Mouse (Mus musculus) cerebellum, adult 2 months (tissue): ENCODE results near the gene Olfr830. TPM values are rescaled to one million over a fixed set of nuclear protein-coding genes. Genes with fewer than 3 reads are reported as not detected.
"Not testable (repeated sequence)": the region's sequence is repeated elsewhere in the genome, so short reads cannot be mapped to it uniquely, and the experiment has no call there.

Experiments used
- DNase-seq, 2 experiments: peaks; one replicate each; pipeline ENCODE4 v3.0.0; 2021
- H3K27ac ChIP-seq: fragments of 200-500 bp; 2 replicates; pipeline ENCODE4 v1.5.1; 2012; ENCODE audit warnings: low read length, control low read depth, inconsistent platforms; ENCODE audit not compliant: insufficient read depth
- H3K27me3 ChIP-seq: fragments of 200-500 bp; 2 replicates; pipeline ENCODE4 v1.6.1; 2012; ENCODE audit warnings: inconsistent platforms, mild to moderate bottlenecking, low read length, moderate library complexity; ENCODE audit not compliant: control insufficient read depth, insufficient read depth
- H3K4me1 ChIP-seq: fragments of 200-500 bp; 2 replicates; pipeline ENCODE4 v1.6.1; 2011; ENCODE audit warnings: low read length; ENCODE audit not compliant: control insufficient read depth, insufficient read depth
- H3K4me3 ChIP-seq: fragments of 200-500 bp; replicated peaks from 2 replicates; pipeline ENCODE3; 2011; ENCODE audit warnings: mild to moderate bottlenecking, low read depth, low read length, control low read depth; ENCODE audit not compliant: insufficient read depth
- CTCF ChIP-seq: fragments of 200-500 bp; IDR thresholded peaks from 2 replicates; pipeline ENCODE4 v1.5.1; 2011; ENCODE audit warnings: low read depth, mild to moderate bottlenecking, control low read depth, low read length, moderate library complexity, borderline replicate concordance; ENCODE audit not compliant: insufficient read depth
- POLR2A ChIP-seq: fragments of 200-500 bp; IDR thresholded peaks from 2 replicates; pipeline ENCODE4 v1.6.1; 2011; ENCODE audit warnings: low read length, control low read depth, borderline replicate concordance; ENCODE audit not compliant: insufficient read depth
- WGBS: fragments of 180-500 bp; shearing (Covaris S2); methylation state at CpG from one replicate; pipeline ENCODE4 v1.1.7; 2018; 5-methylcytosine and 5-hydroxymethylcytosine counted together
- polyA plus RNA-seq: library from polyadenylated mRNA; depleted of rRNA; stranded (reverse); fragments of >200 nt; gene quantifications from 2 replicates; pipeline ENCODE4 v1.2.3, GENCODE M21; 2012; rRNA removed

Olfr830 gene
- not detected in 2 replicates for polyA plus RNA-seq

- DNase-seq = no peak
- Histone ChIP-seq H3K27me3 (no peaks in the 10 kb centered on the region), H3K4me3 (no peak within 1 kb of the TSS), H3K4me1 (no peaks in the 10 kb centered on the region), H3K27ac (no peak within 1 kb of the TSS)
- TF ChIP-seq CTCF = no peak
- TF ChIP-seq POLR2A = no peak
Observed at GRCm38 (mm10) chr9:18874393-18874792, at the start of gene Olfr830. Gene Olfr830, plus strand, starts transcription at chr9:18874693.

GRCm38 (mm10) chr9:18854633-18855032 lies 19.9 kb upstream of the Olfr830 start, which contains the start of gene Olfr829:
Gene Olfr829, plus strand, starts transcription at chr9:18854933.
- Histone ChIP-seq H3K4me3 (no peak within 1 kb of the TSS), H3K27me3 (no peaks in the 10 kb centered on the region), H3K4me1 (no peaks in the 10 kb centered on the region), H3K27ac (no peak within 1 kb of the TSS)
- no peak for DNase-seq
- TF ChIP-seq CTCF = no peak
- no peak for TF ChIP-seq POLR2A
- WGBS = 38% methylated on average over 1 of the region's 1 CpGs

GRCm38 (mm10) chr9:18907699-18908098 lies 33.2 kb downstream of the Olfr830 start:
- WGBS = 66% methylated on average over 2 of the region's 2 CpGs
- H3K27me3 ChIP-seq, DNase-seq, H3K27ac ChIP-seq, H3K4me1 ChIP-seq, H3K4me3 ChIP-seq: not testable (repeated sequence)

- not testable (repeated sequence) for DNase-seq, H3K4me1 ChIP-seq, H3K27ac ChIP-seq, H3K4me3 ChIP-seq, H3K27me3 ChIP-seq
- WGBS = 80% methylated on average over 16 of the region's 16 CpGs
Observed at GRCm38 (mm10) chr9:18927921-18928320, 53.4 kb downstream of the Olfr830 start.

Other genes starting within 250 kb of the Olfr830 start
- gene Muc16, start 200.2 kb upstream of the Olfr830 start, polyA plus RNA-seq = not detected in 2 replicates
- not detected in 2 replicates for gene Olfr24, start 110.7 kb upstream of the Olfr830 start, polyA plus RNA-seq
- gene Olfr828, start 55.2 kb upstream of the Olfr830 start, polyA plus RNA-seq = not detected in 2 replicates
- not detected in 2 replicates for gene Olfr829, start 19.8 kb upstream of the Olfr830 start, polyA plus RNA-seq
- not detected in 2 replicates for gene Olfr832, start 62.4 kb downstream of the Olfr830 start, polyA plus RNA-seq
- not detected in 2 replicates for gene Olfr834, start 113.3 kb downstream of the Olfr830 start, polyA plus RNA-seq
- not detected in 2 replicates for gene Olfr835, start 158.0 kb downstream of the Olfr830 start, polyA plus RNA-seq
- gene Olfr836, start 245.7 kb downstream of the Olfr830 start, polyA plus RNA-seq = not detected in 2 replicates